Mouse (Mus musculus) limb, embryonic 14.5 days (tissue): ENCODE results near the gene 2310034G01Rik. TPM values are rescaled to one million over a fixed set of nuclear protein-coding genes. Genes with fewer than 3 reads are reported as not detected.
A peak's percentile ranks its signal among the peaks of the same experiment; 100 is the strongest.

Source experiments
- ATAC-seq: fragments of 200-750 bp; cut with Nextera tagmentation; 2 replicates; pipeline ENCODE4 v1.8.0; 2017; ENCODE audit warnings: low read depth, moderate number of reproducible peaks, moderate TSS enrichment; ENCODE audit not compliant: low FRiP score
- DNase-seq: peaks from one replicate; pipeline ENCODE4 v3.0.0-alpha.2; 2015; ENCODE audit warnings: low spot score
- H3K27ac ChIP-seq: fragments of 300-500 bp; sonication (generic); replicated peaks from 2 replicates; pipeline ENCODE4 v1.5.1; 2014; ENCODE audit warnings: low read depth, mild to moderate bottlenecking, low read length, moderate library complexity, mixed read lengths
- H3K27me3 ChIP-seq: fragments of 300-500 bp; sonication (generic); 2 replicates; pipeline ENCODE4 v1.6.1; 2014; ENCODE audit warnings: low read length, mixed read lengths; ENCODE audit not compliant: control insufficient read depth, insufficient read depth
- H3K36me3 ChIP-seq: fragments of 300-500 bp; sonication (generic); 2 replicates; pipeline ENCODE4 v1.6.1; 2014; ENCODE audit warnings: mild to moderate bottlenecking, low read length, moderate library complexity, mixed read lengths; ENCODE audit not compliant: control insufficient read depth, insufficient read depth
- H3K4me1 ChIP-seq: fragments of 300-500 bp; sonication (generic); 2 replicates; pipeline ENCODE4 v1.6.1; 2014; ENCODE audit warnings: antibody characterized with exemption, low read length, mixed read lengths; ENCODE audit not compliant: control insufficient read depth, insufficient read depth
- H3K4me2 ChIP-seq: fragments of 300-500 bp; sonication (generic); replicated peaks from 2 replicates; pipeline ENCODE4 v1.6.1; 2014; ENCODE audit warnings: low read depth, mild to moderate bottlenecking, low read length, moderate library complexity; ENCODE audit not compliant: severe bottlenecking
- H3K4me3 ChIP-seq: fragments of 300-500 bp; sonication (generic); replicated peaks from 2 replicates; pipeline ENCODE4 v1.5.1; 2014; ENCODE audit warnings: low read length
- H3K9ac ChIP-seq: fragments of 300-500 bp; sonication (generic); 2 replicates; pipeline ENCODE4 v1.6.1; 2014; ENCODE audit warnings: mild to moderate bottlenecking, low read depth, low read length, moderate library complexity; ENCODE audit not compliant: severe bottlenecking
- H3K9me3 ChIP-seq: fragments of 300-500 bp; sonication (generic); 2 replicates; pipeline ENCODE4 v1.6.1; 2016; ENCODE audit warnings: low read length; ENCODE audit not compliant: control insufficient read depth
- POLR2A ChIP-seq: fragments of 200-500 bp; IDR thresholded peaks from 2 replicates; pipeline ENCODE4 v1.8.0; 2012; ENCODE audit warnings: inconsistent platforms, mild to moderate bottlenecking, moderate library complexity, borderline replicate concordance; ENCODE audit not compliant: insufficient read depth, insufficient read length; ENCODE audit errors: extremely low read depth
- WGBS: fragments of 180-500 bp; shearing (Covaris S2); extraction: QIAGEN DNeasy Blood & Tissue Kit; methylation state at CpG from one replicate; pipeline ENCODE4 v1.1.7; 2014; 5-methylcytosine and 5-hydroxymethylcytosine counted together
- polyA plus RNA-seq, 2 experiments: library from polyadenylated mRNA; depleted of rRNA in 1 of 2; stranded (reverse) in 1 of 2; unstranded in 1 of 2; fragments of >200 nt; fragmentation: Nextera tagmentation in 1 of 2; extraction: Ambion mirVana in 1 of 2; gene quantifications; 2 replicates each; pipeline versions ENCODE4 v1.2.1 to v1.2.3; 2012 to 2014

Gene 2310034G01Rik
- polyA plus RNA-seq, 2 experiments: 1.6 to 2.1 TPM

DNA sequence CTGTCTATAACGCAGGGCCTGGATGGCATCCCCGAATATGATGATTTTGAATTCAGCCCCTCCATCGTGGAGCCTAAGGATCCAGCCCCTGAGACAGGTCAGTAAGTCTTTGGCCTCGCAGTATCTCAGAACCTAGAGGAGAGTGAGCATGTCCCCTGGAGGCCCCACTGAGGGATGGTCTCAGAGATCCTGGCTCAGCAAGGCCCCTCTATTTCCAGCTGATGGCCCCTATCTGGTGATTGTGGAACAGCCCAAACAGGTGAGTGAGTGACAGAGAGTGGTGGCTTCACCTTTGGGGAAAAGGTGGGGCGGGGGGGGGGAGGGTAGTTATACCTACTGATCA, 43.9 kb downstream of the 2310034G01Rik start:
- H3K4me1 ChIP-seq: peaks cover 17% of the 10 kb centered on the region
- WGBS: 56% methylated on average over 5 of the region's 5 CpGs
- ATAC-seq (no peak), DNase-seq (no peak)
- H3K27ac ChIP-seq: no peak overlapping the region
- H3K4me3 ChIP-seq: peak overlapping the region; percentile 74
- H3K27me3 ChIP-seq: peaks cover 7% of the 10 kb centered on the region; the same call in 1 of the 2 replicates
- no peaks in the 10 kb centered on the region for H3K9me3 ChIP-seq
- H3K4me2 ChIP-seq: peak overlapping the region; percentile 98
- H3K9ac ChIP-seq: peak overlapping the region; percentile 64
- peaks cover 23% of the 10 kb centered on the region for H3K36me3 ChIP-seq
- no peak for TF ChIP-seq POLR2A

DNA sequence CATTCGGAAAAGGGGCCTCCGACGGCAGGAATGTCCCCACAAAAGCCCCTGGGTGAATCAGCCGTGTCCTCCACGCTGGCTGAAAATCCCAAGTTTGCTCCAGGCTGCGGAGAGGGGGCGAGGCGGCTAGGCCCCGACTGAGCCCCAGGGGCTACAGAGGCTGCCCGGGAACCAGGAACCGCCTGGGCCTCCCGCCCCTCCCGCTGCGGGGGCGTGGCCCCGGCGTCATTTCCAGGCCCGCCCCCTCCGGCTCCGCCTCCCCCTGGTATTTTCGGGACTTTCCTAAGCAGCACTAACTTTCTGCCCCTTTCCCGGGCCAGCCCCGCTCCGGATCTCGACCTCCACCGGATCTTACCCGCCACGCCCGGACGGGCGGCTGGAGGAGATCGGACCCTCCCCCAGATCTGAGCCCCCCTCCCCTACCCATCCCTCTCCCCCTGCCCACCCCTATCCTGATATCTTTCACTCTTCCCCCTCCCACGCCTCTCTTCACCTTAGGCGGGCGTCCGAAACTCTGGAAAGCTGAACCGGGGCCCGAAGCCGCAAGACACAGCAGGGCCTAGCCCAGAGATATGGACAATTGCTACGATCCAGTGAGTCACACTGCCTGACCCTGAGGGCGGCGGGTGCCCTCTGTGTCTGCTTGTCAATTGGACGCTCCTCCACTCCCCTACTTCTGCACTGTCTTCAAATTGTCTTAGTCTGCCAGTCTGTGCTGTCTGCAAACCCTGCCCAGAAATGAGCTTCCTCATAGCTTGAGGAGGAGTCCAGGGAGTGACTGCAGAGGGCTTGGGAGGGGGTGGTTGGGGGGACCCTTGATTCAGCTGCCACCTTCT, 44.5 kb downstream of the 2310034G01Rik start:
- WGBS: 1% methylated on average over 38 of the region's 43 CpGs
- peak overlapping the region; percentile 74 for H3K4me3 ChIP-seq
- peaks cover 17% of the 10 kb centered on the region for H3K4me1 ChIP-seq
- ATAC-seq: peak; percentile 81
- no peaks in the 10 kb centered on the region for H3K9me3 ChIP-seq
- H3K36me3 ChIP-seq: peaks cover 17% of the 10 kb centered on the region
- 0 out of 2 replicates have a peak, but pooled peaks have one; percentile 48 for TF ChIP-seq POLR2A
- H3K4me2 ChIP-seq: peak overlapping the region; percentile 98
- no peak overlapping the region for H3K27ac ChIP-seq
- peak; percentile 86 for DNase-seq
- peaks cover 7% of the 10 kb centered on the region; the same call in 1 of the 2 replicates for H3K27me3 ChIP-seq
- H3K9ac ChIP-seq: peak overlapping the region; percentile 64

DNA sequence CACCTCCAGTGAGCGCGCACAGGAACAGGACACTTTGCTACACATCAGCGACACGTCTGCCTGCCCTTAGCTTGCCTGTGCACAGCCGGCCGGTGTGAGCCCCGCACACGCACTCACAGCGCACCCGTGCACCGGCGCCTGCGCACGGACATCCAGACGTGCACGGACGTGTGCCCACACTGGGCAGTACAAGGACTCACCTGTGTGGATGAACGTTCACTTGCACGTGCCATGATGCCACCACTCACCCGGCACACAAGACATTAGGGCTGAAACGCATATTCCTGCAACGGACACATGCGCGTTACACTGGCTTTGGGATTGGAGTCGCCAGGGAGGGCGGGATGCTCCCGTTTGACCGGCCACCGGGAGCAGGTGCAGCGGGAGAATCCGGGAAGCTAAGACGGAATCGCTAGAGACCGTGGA, 45.2 kb downstream of the 2310034G01Rik start:
- H3K4me1 ChIP-seq: peaks cover 17% of the 10 kb centered on the region
- 0 out of 2 replicates have a peak overlapping the region, but pooled peaks have one; percentile 67 for H3K27ac ChIP-seq
- H3K4me3 ChIP-seq: peak overlapping the region; percentile 74
- TF ChIP-seq POLR2A: no peak
- peak overlapping the region; percentile 64 for H3K9ac ChIP-seq
- peaks cover 10% of the 10 kb centered on the region for H3K36me3 ChIP-seq
- no peaks in the 10 kb centered on the region for H3K9me3 ChIP-seq
- DNase-seq: no peak
- peaks cover 7% of the 10 kb centered on the region; the same call in 1 of the 2 replicates for H3K27me3 ChIP-seq
- peak overlapping the region; percentile 98 for H3K4me2 ChIP-seq
- ATAC-seq: peak; percentile 13; the same call in 1 of the 2 replicates
- under 1% methylated on average over 34 of the region's 34 CpGs for WGBS

DNA sequence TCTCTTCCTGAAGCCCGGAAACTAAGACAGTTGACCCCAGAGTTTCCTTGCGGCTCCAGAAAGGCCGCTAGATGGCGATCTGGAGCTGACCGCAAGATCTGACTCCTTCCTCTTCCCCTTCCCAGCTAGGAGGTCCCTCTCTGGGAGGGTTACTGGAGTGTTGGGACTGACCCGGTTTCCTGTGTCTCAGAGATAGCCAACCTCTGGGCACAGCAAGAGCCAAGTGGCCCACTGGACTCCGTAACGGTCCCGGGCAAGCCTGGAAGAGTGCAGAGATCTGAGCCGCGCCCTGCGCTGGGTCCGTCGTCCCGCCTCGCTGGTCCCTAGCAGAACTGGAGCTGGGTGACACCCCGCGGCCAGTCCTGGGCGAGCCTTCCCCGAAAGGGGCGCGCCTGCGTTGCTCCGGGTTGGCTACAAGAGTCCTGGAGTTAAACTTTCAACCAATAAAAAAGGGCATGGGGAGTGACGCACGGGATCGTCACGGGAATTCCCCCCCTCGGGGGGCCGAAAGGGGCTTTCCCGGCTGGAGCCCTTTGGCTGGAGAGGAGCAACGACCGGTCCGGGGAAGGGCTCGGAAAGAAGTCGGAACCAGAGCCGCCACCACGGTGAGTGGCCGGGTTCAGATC, 45.8 kb downstream of the 2310034G01Rik start, which contains the start of gene Nfkb2:
Gene Nfkb2 (plus strand): TSS at position 105 of the 626 bp plus-strand sequence.
- peak; percentile 89 for ATAC-seq
- Histone ChIP-seq H3K4me3 (peak within 1 kb of the TSS; percentile 74), H3K27me3 (peaks cover 7% of the 10 kb centered on the region; the same call in 1 of the 2 replicates), H3K9ac (peak within 1 kb of the TSS; percentile 64), H3K27ac (peak within 1 kb of the TSS; percentile 67), H3K4me2 (peak within 1 kb of the TSS; percentile 98), H3K36me3 (peaks cover 5% of the 10 kb centered on the region), H3K9me3 (no peaks in the 10 kb centered on the region), H3K4me1 (peaks cover 17% of the 10 kb centered on the region)
- peak; percentile 86 for DNase-seq
- under 1% methylated on average over 39 of the region's 39 CpGs for WGBS
- no peak for TF ChIP-seq POLR2A

DNA sequence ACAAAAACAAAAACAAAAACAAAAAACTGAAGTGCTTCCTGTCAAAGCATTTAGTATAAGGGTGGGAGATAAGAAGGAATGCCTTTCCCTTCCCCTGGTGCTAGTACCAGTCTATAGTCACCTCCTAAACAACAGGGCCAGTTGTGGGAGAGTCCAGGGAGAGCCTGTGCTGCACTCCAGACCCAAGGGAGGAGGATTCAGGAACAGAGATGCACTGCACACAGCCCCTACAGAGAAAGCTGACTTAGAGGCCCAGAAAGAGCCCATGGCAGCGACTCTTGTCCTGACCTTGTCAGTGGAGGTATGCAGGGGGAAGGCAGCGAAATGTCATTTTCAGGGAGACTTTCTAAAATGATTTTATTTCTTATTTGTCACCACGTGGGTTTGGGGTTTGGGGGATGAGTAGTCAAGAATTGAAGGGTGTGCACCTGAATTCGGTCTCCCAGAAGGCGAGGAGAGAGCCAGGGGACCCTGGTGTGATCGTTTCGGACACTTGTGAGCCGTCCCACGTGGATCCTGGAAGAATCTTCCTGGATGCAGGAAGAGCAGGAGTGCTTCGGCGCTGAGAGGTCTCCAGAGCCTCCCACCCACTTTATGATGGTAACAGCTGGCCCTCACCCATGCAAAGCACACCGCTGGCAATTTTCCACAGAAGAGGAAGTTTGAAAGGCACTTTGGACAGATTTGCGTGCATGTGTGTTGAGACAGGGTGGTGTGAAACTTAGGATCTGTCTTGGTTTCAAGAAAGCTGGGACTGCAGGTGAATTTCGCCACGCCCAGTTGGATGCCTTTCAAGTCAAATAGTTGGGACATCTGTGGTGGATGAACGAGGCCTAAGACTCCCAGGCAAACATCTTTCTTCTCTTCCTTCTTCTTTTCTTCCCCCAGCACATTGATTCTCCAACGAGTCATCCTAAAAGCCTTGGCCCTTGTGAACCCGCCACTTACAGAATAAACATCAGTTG, 46.6 kb downstream of the 2310034G01Rik start:
- WGBS: 50% methylated on average over 18 of the region's 18 CpGs
- Histone ChIP-seq H3K4me2 (peak overlapping the region; percentile 98), H3K9me3 (no peaks in the 10 kb centered on the region), H3K4me1 (peaks cover 13% of the 10 kb centered on the region), H3K27ac (no peak overlapping the region), H3K9ac (peak overlapping the region; percentile 64; the same call in 1 of the 2 replicates), H3K27me3 (peaks cover 4% of the 10 kb centered on the region; the same call in 1 of the 2 replicates), H3K36me3 (peaks cover 5% of the 10 kb centered on the region), H3K4me3 (peak overlapping the region; percentile 74)
- DNase-seq (no peak), ATAC-seq (no peak)
- TF ChIP-seq POLR2A: no peak
